Mouse (Mus musculus) neutrophil, adult 59 days (primary cell): ENCODE results near the gene Nmrk1. TPM values are rescaled to one million over a fixed set of nuclear protein-coding genes. Genes with fewer than 3 reads are reported as not detected.

Experiments
- total RNA-seq, 2 experiments: library from RNA; stranded (reverse); gene quantifications; 1 replicate in 1 of 2; 2 replicates in 1 of 2; pipeline ENCODE4 v1.2.4; 2023

The Nmrk1 gene
- 10 to 100 TPM in 1 of 2 experiments, 1 to 10 TPM in 1; 9.0 to 13.5 TPM for total RNA-seq

GRCm38 (mm10) chr19:18631644-18632219 is at the start of gene Nmrk1, which contains the start of gene Ostf1:
Gene Nmrk1 (plus strand): TSS chr19:18631950.
Gene Ostf1 (minus strand): TSS chr19:18631823.

GRCm38 (mm10) chr19:18670608-18671007 is 38.9 kb downstream of the Nmrk1 start, which contains the start of gene Carnmt1:
Gene Carnmt1 (plus strand): TSS chr19:18670764.

Other genes starting within 250 kb of the Nmrk1 start
- 100 to 1,000 TPM; 372 to 394 TPM for gene Ostf1, start 127 bp upstream of the Nmrk1 start, total RNA-seq
- gene Carnmt1, start 38.8 kb downstream of the Nmrk1 start, total RNA-seq, result 1 to 10 TPM; 4.3 to 5.9 TPM
- gene D030056L22Rik, start 81.2 kb downstream of the Nmrk1 start, total RNA-seq, result 1 to 10 TPM; 6.3 to 9.5 TPM
- gene Trpm6, start 118.0 kb downstream of the Nmrk1 start, total RNA-seq, result not detected